Mouse (Mus musculus): Measurements from ENCODE around the gene Gm9758.

GRCm38 (mm10) chr5:14892242-14892641 is 22.5 kb downstream of the Gm9758 start:
- no peak for TF ChIP-seq EP300 (IDR thresholded peaks at IDR 0.05; ENCODE audit: low read depth)
- no peak for TF ChIP-seq CTCF (IDR thresholded peaks at IDR 0.05; ENCODE audit: low read depth)
